Mouse (Mus musculus) cerebellum, postnatal 36 days (tissue): ENCODE data around the gene Tmub2.

Experiments
- DNase-seq, 2 experiments: peaks; one replicate each; pipeline ENCODE4 v3.0.0; 2021 to 2022; ENCODE audit warnings: mixed read lengths in 2 of 2

Tmub2 gene

GRCm38 (mm10) chr11:102284501-102285094, at the start of gene Tmub2:
Tmub2 (plus strand) TSS chr11:102284931.
- peak; percentile 94 to 96 for DNase-seq

- no peak for DNase-seq
Measured at GRCm38 (mm10) chr11:102236022-102236421, 48.7 kb upstream of the Tmub2 start.

GRCm38 (mm10) chr11:102240636-102241035, 44.1 kb upstream of the Tmub2 start:
- DNase-seq: no peak

GRCm38 (mm10) chr11:102241246-102241645, 43.5 kb upstream of the Tmub2 start:
- DNase-seq: no peak

GRCm38 (mm10) chr11:102241874-102242273, 42.9 kb upstream of the Tmub2 start:
- DNase-seq: no peak

GRCm38 (mm10) chr11:102244926-102245449, 39.7 kb upstream of the Tmub2 start:
- DNase-seq: peak; percentile 66 to 68

- no peak for DNase-seq
Measured at GRCm38 (mm10) chr11:102245581-102246272, 39.0 kb upstream of the Tmub2 start.

- DNase-seq: no peak
Measured at GRCm38 (mm10) chr11:102246273-102246635, 38.5 kb upstream of the Tmub2 start.

- no peak for DNase-seq
Measured at GRCm38 (mm10) chr11:102246871-102247270, 37.9 kb upstream of the Tmub2 start.

- DNase-seq: peak; percentile 93 to 98
Measured at GRCm38 (mm10) chr11:102248630-102249230, 36.0 kb upstream of the Tmub2 start, which contains the start of gene BC030867. BC030867 (plus strand) TSS chr11:102248882.

- no peak for DNase-seq
Measured at GRCm38 (mm10) chr11:102249351-102250090, 35.2 kb upstream of the Tmub2 start.

- DNase-seq: no peak
Measured at GRCm38 (mm10) chr11:102257514-102257913, 27.2 kb upstream of the Tmub2 start.

GRCm38 (mm10) chr11:102258095-102258494, 26.6 kb upstream of the Tmub2 start:
- no peak for DNase-seq

- DNase-seq: no peak
Measured at GRCm38 (mm10) chr11:102258521-102258920, 26.2 kb upstream of the Tmub2 start.

- no peak for DNase-seq
Measured at GRCm38 (mm10) chr11:102263211-102263610, 21.5 kb upstream of the Tmub2 start.

GRCm38 (mm10) chr11:102265816-102266215, 18.9 kb upstream of the Tmub2 start:
- DNase-seq: peak; percentile 34 to 52

GRCm38 (mm10) chr11:102266631-102267355, 17.9 kb upstream of the Tmub2 start:
- no peak for DNase-seq

- DNase-seq: peak; percentile 72 to 76
Measured at GRCm38 (mm10) chr11:102267480-102267879, 17.3 kb upstream of the Tmub2 start.

GRCm38 (mm10) chr11:102268520-102269244, 16.0 kb upstream of the Tmub2 start, which contains the start of gene Asb16:
Asb16 (plus strand) TSS chr11:102268743.
- DNase-seq: no peak

- DNase-seq: peak in 1 of 2 experiments; percentile 25
Measured at GRCm38 (mm10) chr11:102276411-102276915, 8.3 kb upstream of the Tmub2 start.

GRCm38 (mm10) chr11:102277754-102278153, 7.0 kb upstream of the Tmub2 start:
- no peak for DNase-seq
